Mouse (Mus musculus) lung, adult 2 months (tissue): ENCODE data around the gene Yjefn3.

Source experiments
- CTCF ChIP-seq: fragments of 200-500 bp; IDR thresholded peaks from 2 replicates; pipeline ENCODE4 v1.5.1; 2011; ENCODE audit warnings: mild to moderate bottlenecking, low read length, control low read depth; ENCODE audit not compliant: insufficient read depth
- POLR2A ChIP-seq: fragments of 200-500 bp; IDR thresholded peaks from 2 replicates; pipeline ENCODE4 v1.6.1; 2011; ENCODE audit warnings: low read depth, mild to moderate bottlenecking, control low read depth, low read length, borderline replicate concordance; ENCODE audit errors: extremely low read depth

GRCm38 (mm10) chr8:69900895-69901451 is 1.5 kb downstream of the Yjefn3 start:
- no peak for TF ChIP-seq POLR2A
- no peak for TF ChIP-seq CTCF
